Mouse (Mus musculus) brain, embryonic 14.5 days (tissue): ENCODE measurements at regions not wholly inside any gene's neighbourhood (a gene's known extent, or its start where the extent isn't known, plus 50 kb on each side); places are given as distances from the start of the nearest gene placed in this dataset.

Experiments
- CTCF ChIP-seq: fragments of 200-500 bp; IDR thresholded peaks from 2 replicates; pipeline ENCODE4 v1.5.1; 2012; ENCODE audit warnings: inconsistent platforms, mild to moderate bottlenecking, moderate library complexity, borderline replicate concordance; ENCODE audit not compliant: insufficient read depth, insufficient read length; ENCODE audit errors: extremely low read depth
- POLR2A ChIP-seq: fragments of 200-500 bp; IDR thresholded peaks from 2 replicates; pipeline ENCODE4 v1.6.1; 2012; ENCODE audit warnings: mild to moderate bottlenecking, inconsistent platforms, borderline replicate concordance; ENCODE audit not compliant: poor library complexity, insufficient read depth, insufficient read length, severe bottlenecking; ENCODE audit errors: extremely low read depth

GRCm38 (mm10) chr6:31307899-31308298 lies 90.6 kb upstream of the Mkln1 start:
- TF ChIP-seq POLR2A = no peak
- no peak for TF ChIP-seq CTCF
